Mouse (Mus musculus) heart, embryonic 16.5 days (tissue): ENCODE measurements at regions not wholly inside any gene's neighbourhood (a gene's known extent, or its start where the extent isn't known, plus 50 kb on each side); places are given as distances from the start of the nearest gene placed in this dataset.
A peak's percentile ranks its signal among the peaks of the same experiment; 100 is the strongest.

Source experiments
- ATAC-seq: fragments of 200-750 bp; cut with Nextera tagmentation; replicated peaks from 2 replicates; pipeline ENCODE4 v1.8.0; 2017; ENCODE audit warnings: moderate number of reproducible peaks; ENCODE audit not compliant: insufficient read depth, low FRiP score; ENCODE audit errors: extremely low read depth
- H3K27ac ChIP-seq: fragments of 300-500 bp; sonication (generic); 2 replicates; pipeline ENCODE4 v1.5.1; 2014; ENCODE audit warnings: mild to moderate bottlenecking, low read length, control low read depth, moderate library complexity
- H3K27me3 ChIP-seq: fragments of 300-500 bp; sonication (generic); 2 replicates; pipeline ENCODE4 v1.6.1; 2014; ENCODE audit warnings: low read length, mixed read lengths; ENCODE audit not compliant: control insufficient read depth, insufficient read depth
- H3K36me3 ChIP-seq: fragments of 300-500 bp; sonication (generic); 2 replicates; pipeline ENCODE4 v1.6.1; 2014; ENCODE audit not compliant: control insufficient read depth, insufficient read depth
- H3K4me1 ChIP-seq: fragments of 300-500 bp; sonication (generic); 2 replicates; pipeline ENCODE4 v1.6.1; 2014; ENCODE audit warnings: low read length, mixed read lengths; ENCODE audit not compliant: control insufficient read depth, insufficient read depth
- H3K4me2 ChIP-seq: fragments of 300-500 bp; sonication (generic); 2 replicates; pipeline ENCODE4 v1.6.1; 2014; ENCODE audit warnings: low read depth, mild to moderate bottlenecking, control low read depth, low read length
- H3K4me3 ChIP-seq: fragments of 300-500 bp; sonication (generic); 2 replicates; pipeline ENCODE4 v1.5.1; 2014; ENCODE audit warnings: mild to moderate bottlenecking, control low read depth, low read length
- H3K9ac ChIP-seq: fragments of 300-500 bp; sonication (generic); 2 replicates; pipeline ENCODE4 v1.6.1; 2014; ENCODE audit warnings: low read length, control low read depth
- H3K9me3 ChIP-seq: fragments of 300-500 bp; sonication (generic); replicated peaks from 2 replicates; pipeline ENCODE4 v1.6.1; 2016; ENCODE audit warnings: low read length; ENCODE audit not compliant: control insufficient read depth
- WGBS: fragments of 180-500 bp; shearing (Covaris S2); extraction: QIAGEN DNeasy Blood & Tissue Kit; methylation state at CpG from one replicate; pipeline ENCODE4 v1.1.7; 2014; 5-methylcytosine and 5-hydroxymethylcytosine counted together

DNA sequence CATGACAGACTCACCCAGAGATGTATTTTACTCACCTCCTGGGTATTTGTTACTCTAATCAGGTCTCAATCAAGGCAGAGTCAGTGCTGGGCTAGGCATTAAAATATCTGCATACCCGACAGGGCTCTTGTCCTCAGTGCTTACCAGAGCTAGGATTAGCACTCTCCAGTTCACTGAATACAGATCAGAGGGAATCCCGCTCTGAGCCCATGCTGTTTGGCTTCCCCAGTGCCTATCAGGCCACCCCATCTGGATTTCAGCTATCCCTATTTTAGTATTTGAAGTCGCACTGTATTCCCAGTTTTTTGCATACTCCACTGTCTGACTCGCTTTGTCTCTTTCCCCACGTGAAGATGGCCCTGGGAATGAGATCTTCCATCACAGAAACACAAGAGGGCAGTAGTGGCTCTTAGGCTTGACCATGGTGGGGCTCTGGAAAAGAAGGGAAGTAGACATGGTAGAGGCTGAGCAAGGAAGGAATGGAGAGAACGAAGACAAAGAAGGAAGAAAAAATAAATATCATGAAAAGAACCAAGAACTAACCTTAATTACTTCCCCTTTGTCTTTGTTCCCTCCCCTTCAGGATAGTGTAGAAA lies 264.1 kb downstream of the Rnf152 start:
- no peak for ATAC-seq
- H3K4me1 ChIP-seq, result no peaks in the 10 kb centered on the region
- H3K36me3 ChIP-seq, result no peaks in the 10 kb centered on the region
- 25% methylated on average over 6 of the region's 6 CpGs for WGBS
- H3K27me3 ChIP-seq, result no peaks in the 10 kb centered on the region
- H3K9me3 ChIP-seq, result no peaks in the 10 kb centered on the region
- peak overlapping the region; percentile 30; the same call in 1 of the 2 replicates for H3K4me2 ChIP-seq
- no peak overlapping the region for H3K9ac ChIP-seq
- no peak overlapping the region for H3K4me3 ChIP-seq
- H3K27ac ChIP-seq, result no peak overlapping the region

DNA sequence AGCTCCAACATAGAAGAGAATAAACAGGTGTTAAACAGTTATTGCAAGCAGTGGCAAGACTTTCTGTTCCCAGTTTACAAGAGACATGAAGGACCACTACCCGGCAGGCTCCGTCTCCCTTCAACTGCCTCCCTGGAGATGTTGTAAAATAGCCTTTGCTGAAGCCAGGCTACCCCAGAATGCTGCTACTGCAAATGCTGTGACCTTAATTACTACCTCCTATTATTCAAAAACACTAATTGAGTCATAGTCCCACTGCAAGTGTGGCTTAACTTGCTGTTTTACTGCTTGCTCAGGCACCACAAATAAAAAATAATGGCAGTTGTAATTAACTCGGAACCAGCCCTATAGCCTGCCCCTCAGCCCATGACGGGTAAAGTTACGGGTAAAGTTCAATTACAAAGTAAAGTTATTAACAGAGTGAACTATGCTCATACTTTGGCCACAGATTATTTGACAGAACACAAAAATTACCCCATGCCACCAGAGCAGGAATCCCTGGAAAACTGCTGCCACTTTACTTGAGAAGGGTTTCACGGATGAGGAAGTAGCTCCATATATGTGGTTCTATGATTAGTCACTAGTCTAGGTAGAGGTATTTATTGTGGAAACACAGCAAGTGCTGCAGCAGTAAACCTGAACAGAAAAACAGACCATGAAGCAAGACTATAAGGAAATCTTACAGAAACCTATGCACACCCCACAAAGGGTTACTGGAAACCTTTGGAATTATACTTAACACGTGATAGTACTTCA lies 267.6 kb downstream of the Rnf152 start:
- Histone ChIP-seq H3K36me3 (no peaks in the 10 kb centered on the region), H3K4me3 (no peak overlapping the region), H3K9me3 (no peaks in the 10 kb centered on the region), H3K27ac (no peak overlapping the region), H3K9ac (no peak overlapping the region), H3K4me1 (no peaks in the 10 kb centered on the region), H3K27me3 (no peaks in the 10 kb centered on the region), H3K4me2 (no peak overlapping the region)
- no peak for ATAC-seq
- 76% methylated on average over 7 of the region's 7 CpGs for WGBS

DNA sequence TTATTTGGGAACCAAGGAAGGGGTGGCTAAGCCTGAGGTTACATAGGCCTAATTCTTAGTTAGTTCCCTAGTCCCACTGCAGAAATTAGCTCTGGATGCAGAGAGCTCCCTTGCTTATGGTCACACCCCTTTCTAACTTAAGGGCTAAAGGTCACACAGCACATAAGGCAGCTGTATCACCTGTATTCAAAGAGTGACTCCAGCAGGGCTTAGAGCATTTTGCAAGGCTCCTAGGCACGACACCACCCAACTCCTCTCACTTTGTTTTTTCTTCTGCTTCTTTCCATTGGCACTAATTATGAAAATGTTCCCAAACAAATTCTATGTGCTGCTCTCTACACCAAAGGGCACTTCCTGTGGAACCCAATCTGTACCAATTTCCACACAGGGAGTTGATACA lies 268.9 kb downstream of the Rnf152 start:
- Histone ChIP-seq H3K4me1 (no peaks in the 10 kb centered on the region), H3K27ac (no peak overlapping the region), H3K4me2 (no peak overlapping the region), H3K27me3 (no peaks in the 10 kb centered on the region), H3K9ac (no peak overlapping the region), H3K36me3 (no peaks in the 10 kb centered on the region), H3K9me3 (no peaks in the 10 kb centered on the region), H3K4me3 (no peak overlapping the region)
- 73% methylated on average over 1 of the region's 1 CpGs for WGBS
- ATAC-seq, result no peak

DNA sequence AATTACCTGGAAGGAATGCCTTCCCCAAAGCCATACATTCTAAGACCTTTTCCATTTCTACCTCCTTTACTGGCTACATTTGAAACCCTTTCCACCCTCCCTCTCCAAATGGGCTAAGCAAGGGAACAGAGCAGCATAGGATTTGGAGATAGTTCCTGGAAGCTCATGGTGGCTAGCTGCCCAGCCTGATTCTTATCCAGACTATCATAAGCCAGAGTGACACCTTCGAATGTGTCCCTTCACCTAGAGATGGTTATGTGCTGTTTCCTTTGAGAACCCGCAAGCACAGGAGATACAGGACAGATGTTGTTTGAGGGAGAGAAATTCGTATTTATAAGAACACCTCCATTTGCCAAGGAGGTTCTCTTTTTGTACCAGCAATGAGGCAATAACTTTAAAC lies 272.0 kb downstream of the Rnf152 start:
- H3K4me3 ChIP-seq, result no peak overlapping the region
- ATAC-seq, result no peak
- H3K4me2 ChIP-seq, result no peak overlapping the region
- no peaks in the 10 kb centered on the region for H3K9me3 ChIP-seq
- no peak overlapping the region for H3K27ac ChIP-seq
- no peak overlapping the region for H3K9ac ChIP-seq
- no peaks in the 10 kb centered on the region for H3K27me3 ChIP-seq
- H3K4me1 ChIP-seq, result no peaks in the 10 kb centered on the region
- WGBS, result 83% methylated on average over 3 of the region's 3 CpGs
- no peaks in the 10 kb centered on the region for H3K36me3 ChIP-seq

DNA sequence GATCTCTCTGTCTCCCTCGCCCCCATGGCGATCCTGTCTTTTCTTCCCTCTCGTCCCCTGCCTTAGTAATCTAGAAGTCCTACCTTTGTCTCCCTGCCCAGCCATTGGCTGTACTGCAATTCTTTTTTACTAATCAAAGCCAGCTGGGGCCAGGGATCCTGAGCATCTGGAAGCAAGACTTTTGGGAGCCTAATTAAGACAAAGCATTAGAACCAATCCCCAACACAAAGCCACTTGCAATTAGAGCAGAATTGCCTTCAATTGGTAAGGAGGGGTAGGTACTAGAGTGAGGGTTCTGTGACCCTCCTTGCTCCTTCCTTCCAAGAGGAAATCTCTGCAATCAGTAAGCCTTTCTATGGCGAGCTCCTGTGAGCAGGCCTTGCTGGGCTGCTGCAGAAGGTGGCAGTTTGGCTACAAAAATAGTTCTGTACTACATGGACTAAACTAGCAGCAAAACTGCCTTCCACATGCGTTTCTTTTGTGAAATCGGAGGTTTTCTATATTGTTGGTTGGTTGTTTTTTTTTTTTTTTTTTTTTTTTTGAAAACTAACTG lies 272.9 kb downstream of the Rnf152 start:
- no peak for ATAC-seq
- Histone ChIP-seq H3K27ac (no peak overlapping the region), H3K36me3 (no peaks in the 10 kb centered on the region), H3K4me1 (no peaks in the 10 kb centered on the region), H3K9ac (no peak overlapping the region), H3K4me3 (no peak overlapping the region), H3K9me3 (no peaks in the 10 kb centered on the region), H3K27me3 (no peaks in the 10 kb centered on the region), H3K4me2 (no peak overlapping the region)
- WGBS, result 76% methylated on average over 6 of the region's 6 CpGs

DNA sequence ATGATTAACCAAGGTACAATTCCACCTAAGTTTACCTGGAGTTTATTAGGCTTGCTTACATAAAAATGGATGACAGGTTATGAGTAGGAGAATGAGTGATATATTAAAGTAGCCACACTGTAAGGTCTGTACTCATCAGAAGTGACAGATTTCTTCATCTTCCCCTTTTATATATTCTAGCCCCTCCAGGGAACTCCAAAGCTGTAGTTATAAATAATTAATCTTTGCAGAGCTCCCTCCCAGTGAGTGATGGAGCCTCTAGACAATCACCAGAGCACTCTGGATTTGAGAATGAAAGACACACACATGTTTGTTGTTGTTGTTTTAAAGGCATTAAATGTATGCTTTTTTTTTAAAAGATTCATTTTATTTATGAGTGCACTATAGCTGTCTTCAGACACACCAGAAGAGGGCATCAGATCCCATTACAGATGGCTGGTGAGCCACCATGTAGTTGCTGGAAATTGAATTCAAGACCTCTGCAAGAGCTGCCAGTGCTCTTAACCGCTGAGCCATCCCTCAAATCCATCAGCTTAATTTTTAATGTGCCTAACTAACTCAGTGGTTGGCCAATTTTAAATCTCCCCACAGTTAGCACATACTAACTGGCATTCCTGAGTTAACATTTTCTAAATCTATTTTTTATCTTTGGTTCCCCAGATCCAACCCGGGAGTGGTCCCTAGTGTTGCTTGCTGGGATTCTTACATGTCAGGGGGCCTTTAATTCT lies 273.5 kb downstream of the Rnf152 start:
- Histone ChIP-seq H3K4me3 (no peak overlapping the region), H3K4me2 (no peak overlapping the region), H3K27me3 (no peaks in the 10 kb centered on the region), H3K4me1 (no peaks in the 10 kb centered on the region), H3K36me3 (no peaks in the 10 kb centered on the region), H3K9me3 (no peaks in the 10 kb centered on the region), H3K27ac (no peak overlapping the region), H3K9ac (no peak overlapping the region)
- 88% methylated on average over 2 of the region's 2 CpGs for WGBS
- ATAC-seq, result no peak

DNA sequence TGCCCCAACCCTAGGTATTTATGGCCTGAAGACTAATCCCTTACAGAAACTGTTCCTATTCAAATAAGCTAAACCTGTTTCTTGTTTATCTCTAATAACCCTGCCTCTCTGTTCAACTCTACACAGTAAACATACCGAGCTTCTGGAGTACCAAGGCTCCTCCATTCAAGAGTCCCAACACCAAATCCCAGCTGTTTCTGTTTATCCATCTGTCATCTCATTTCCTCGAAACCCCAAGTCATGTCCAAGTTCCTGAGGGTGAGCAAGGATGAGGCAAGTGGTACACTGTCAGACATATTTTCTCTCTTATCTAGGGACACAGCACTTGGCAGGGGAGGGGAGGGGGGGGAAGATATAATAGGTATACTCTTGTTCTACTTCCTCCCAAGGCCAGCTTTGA lies 274.6 kb downstream of the Rnf152 start:
- ATAC-seq, result no peak

DNA sequence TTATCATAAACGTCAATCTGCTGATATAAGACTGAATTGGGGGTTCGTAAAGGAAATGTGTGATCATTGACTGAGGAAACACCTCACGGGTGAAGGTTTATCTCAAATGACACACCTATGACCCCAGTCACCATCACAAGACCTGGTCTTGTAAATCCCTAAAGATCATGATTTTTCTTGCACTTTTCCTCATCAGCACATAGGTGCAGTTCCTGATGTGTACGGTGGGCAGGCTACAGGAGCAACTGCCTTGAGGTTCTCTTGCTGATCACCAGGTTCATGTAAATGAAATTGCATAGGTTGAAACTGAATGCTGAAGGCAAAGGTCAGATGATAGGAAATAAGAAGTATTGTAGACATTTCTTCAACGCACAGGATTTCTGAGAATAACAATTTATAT lies 277.1 kb downstream of the Rnf152 start:
- H3K4me1 ChIP-seq, result no peaks in the 10 kb centered on the region
- no peak for ATAC-seq
- H3K9ac ChIP-seq, result no peak overlapping the region
- no peaks in the 10 kb centered on the region for H3K27me3 ChIP-seq
- H3K4me2 ChIP-seq, result no peak overlapping the region
- H3K27ac ChIP-seq, result no peak overlapping the region
- no peaks in the 10 kb centered on the region for H3K36me3 ChIP-seq
- H3K9me3 ChIP-seq, result no peaks in the 10 kb centered on the region
- WGBS, result 77% methylated on average over 5 of the region's 5 CpGs
- no peak overlapping the region for H3K4me3 ChIP-seq

More for the DNA sequence above, 274.6 kb downstream of the Rnf152 start:
- H3K4me1 ChIP-seq, result no peaks in the 10 kb centered on the region
- no peak overlapping the region for H3K27ac ChIP-seq
- no peaks in the 10 kb centered on the region for H3K27me3 ChIP-seq
- no peak overlapping the region for H3K9ac ChIP-seq
- H3K36me3 ChIP-seq, result no peaks in the 10 kb centered on the region
- no peak overlapping the region for H3K4me2 ChIP-seq
- 38% methylated on average over 2 of the region's 2 CpGs for WGBS
- no peaks in the 10 kb centered on the region for H3K9me3 ChIP-seq
- H3K4me3 ChIP-seq, result no peak overlapping the region

DNA sequence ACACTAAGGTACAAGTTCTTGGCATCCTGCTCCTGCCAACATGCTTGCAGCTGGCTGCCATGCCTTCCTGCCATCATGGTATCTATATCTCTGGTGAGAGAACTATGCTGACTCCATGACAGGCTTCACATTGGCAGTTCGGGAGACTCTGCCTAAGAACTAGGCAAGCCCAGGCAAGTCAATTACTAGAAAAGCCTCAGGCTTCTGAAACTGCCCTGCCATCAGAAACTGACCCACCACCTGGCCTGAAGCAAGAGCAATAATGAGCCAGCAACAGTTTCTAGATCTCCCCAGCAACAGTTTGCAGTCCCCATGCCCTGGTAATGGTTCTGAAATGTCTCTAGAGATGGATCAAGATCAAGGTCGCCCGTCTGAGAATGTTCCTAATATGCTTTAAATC lies 280.8 kb downstream of the Rnf152 start:
- no peak overlapping the region for H3K27ac ChIP-seq
- H3K36me3 ChIP-seq, result no peaks in the 10 kb centered on the region

More for the DNA sequence above, 280.8 kb downstream of the Rnf152 start:
- no peak overlapping the region for H3K4me2 ChIP-seq
- 78% methylated on average over 3 of the region's 3 CpGs for WGBS
- H3K9ac ChIP-seq, result no peak overlapping the region
- H3K4me3 ChIP-seq, result no peak overlapping the region
- no peaks in the 10 kb centered on the region for H3K4me1 ChIP-seq
- H3K9me3 ChIP-seq, result no peaks in the 10 kb centered on the region; the same call in 1 of the 2 replicates
- no peaks in the 10 kb centered on the region for H3K27me3 ChIP-seq
- ATAC-seq, result no peak
